Mouse (Mus musculus): ENCODE data around the gene Tbkbp1. TPM values are rescaled to one million over a fixed set of nuclear protein-coding genes. Genes with fewer than 3 reads are reported as not detected.

Tbkbp1 gene
- polyA plus RNA-seq, 1 experiment from 2014 or later: 5.8 TPM

DNA sequence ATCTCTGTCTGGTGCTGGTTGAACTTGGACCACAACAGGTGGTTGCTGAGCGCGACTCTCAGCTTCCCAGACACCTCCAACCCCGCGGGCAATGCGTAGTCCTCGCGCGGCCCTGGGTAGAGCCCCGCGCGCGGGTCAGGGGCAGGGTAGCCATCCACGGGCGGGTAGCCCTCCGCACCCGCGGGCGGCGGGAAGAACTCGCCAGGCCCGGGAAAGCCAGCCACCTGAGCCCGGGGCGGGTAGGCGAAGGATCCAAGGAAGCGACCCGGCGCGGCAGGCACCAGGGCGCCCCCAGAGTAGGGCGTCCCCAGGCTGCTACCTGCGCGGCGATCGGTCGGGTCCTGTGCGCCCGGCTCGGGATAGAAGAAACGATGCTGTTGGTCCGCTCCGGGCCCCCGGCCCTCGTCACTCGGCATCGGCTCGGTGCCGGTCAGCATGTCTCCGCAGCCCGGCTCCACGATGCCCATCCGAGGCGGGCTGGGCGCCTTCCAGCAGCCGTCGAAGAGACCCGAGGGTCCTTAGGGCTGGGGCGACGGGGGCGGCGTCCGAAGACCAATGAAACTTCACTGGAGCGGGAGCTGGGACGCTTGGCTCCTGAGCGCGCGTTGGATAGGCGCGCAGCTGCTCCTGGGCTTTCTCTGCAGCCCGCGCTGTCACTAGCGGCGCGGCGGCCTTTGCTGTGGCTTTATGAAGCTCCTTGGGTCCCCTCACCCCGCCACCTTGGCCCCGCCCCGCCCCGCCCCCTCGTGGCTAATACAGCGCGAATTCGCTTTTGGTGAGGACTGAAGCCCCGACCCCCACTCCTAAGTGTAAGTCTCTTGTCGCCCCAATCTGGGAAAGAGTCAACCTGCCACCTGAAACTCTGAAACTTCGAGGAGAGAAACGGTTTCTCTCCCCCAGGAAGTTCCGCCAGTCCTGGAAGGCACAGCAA, 36.4 kb downstream of the Tbkbp1 start, which contains the start of gene Tbx21:
Gene Tbx21 (minus strand): TSS at position 661 of the 931 bp plus-strand sequence.
- Histone ChIP-seq H3K36me3 (ENCODE audit: control insufficient read depth, insufficient read depth, low read length) (no peaks in the 10 kb centered on the region), H3K4me2 (ENCODE audit: low read depth) (peak within 1 kb of the TSS; percentile 49), H3K4me1 (ENCODE audit: control insufficient read depth, insufficient read depth, low read length) (peaks cover 14% of the 10 kb centered on the region; the same call in 1 of the 2 replicates), H3K27ac (ENCODE audit: low read depth, low read length) (no peak within 1 kb of the TSS), H3K27me3 (ENCODE audit: control insufficient read depth, insufficient read depth, low read length) (peaks cover 40% of the 10 kb centered on the region), H3K9me3 (ENCODE audit: control insufficient read depth, low read length) (no peaks in the 10 kb centered on the region), H3K9ac (ENCODE audit: low read length) (0 out of 2 replicates have a peak within 1 kb of the TSS, but pooled peaks have one; percentile 5), H3K4me3 (ENCODE audit: low read depth, low read length) (peak within 1 kb of the TSS; percentile 35)
- ATAC-seq (ENCODE audit: insufficient read depth, low FRiP score, low TSS enrichment) (no peak), DNase-seq (ENCODE audit: low spot score) (peak; percentile 55)
- under 1% methylated on average over 80 of the region's 87 CpGs for WGBS

DNA sequence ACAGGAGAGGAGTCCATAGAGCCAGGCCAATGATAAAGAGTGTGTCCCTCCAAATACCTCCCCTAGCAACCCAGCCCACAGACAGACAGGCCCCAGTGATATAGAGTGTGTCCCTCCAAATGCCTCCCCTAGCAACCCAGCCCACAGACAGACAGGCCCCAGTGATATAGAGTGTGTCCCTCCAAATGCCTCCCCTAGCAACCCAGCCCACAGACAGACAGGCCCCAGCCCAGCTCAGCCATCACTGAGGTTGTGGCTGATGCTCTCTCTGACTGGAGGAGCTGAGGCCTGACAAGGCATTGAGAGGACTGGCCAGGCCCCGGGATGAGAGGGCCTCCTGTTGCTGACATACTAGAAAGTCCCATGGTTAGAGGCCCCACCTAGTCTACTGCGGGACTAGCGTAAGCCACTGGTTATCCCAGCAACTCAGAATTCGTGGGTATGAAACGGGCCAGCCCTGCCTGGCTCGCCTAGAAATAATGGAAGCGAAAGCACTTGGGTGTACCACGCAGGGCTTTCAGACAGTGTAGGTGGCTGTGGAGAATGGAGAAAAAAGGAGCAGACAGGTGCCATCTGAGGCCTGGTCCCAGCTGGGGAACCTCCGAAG, 38.7 kb downstream of the Tbkbp1 start:
- no peaks in the 10 kb centered on the region for H3K9me3 ChIP-seq (ENCODE audit: control insufficient read depth, low read length)
- H3K36me3 ChIP-seq (ENCODE audit: control insufficient read depth, insufficient read depth, low read length): no peaks in the 10 kb centered on the region
- H3K4me3 ChIP-seq (ENCODE audit: low read depth, low read length): no peak overlapping the region
- H3K27me3 ChIP-seq (ENCODE audit: control insufficient read depth, insufficient read depth, low read length): peaks cover 40% of the 10 kb centered on the region
- no peak overlapping the region for H3K9ac ChIP-seq (ENCODE audit: low read length)
- DNase-seq (ENCODE audit: low spot score) (no peak), ATAC-seq (ENCODE audit: insufficient read depth, low FRiP score, low TSS enrichment) (no peak)
- H3K27ac ChIP-seq (ENCODE audit: low read depth, low read length): no peak overlapping the region
- WGBS: 81% methylated on average over 9 of the region's 9 CpGs
- peaks cover 14% of the 10 kb centered on the region; the same call in 1 of the 2 replicates for H3K4me1 ChIP-seq (ENCODE audit: control insufficient read depth, insufficient read depth, low read length)
- H3K4me2 ChIP-seq (ENCODE audit: low read depth): no peak overlapping the region

DNA sequence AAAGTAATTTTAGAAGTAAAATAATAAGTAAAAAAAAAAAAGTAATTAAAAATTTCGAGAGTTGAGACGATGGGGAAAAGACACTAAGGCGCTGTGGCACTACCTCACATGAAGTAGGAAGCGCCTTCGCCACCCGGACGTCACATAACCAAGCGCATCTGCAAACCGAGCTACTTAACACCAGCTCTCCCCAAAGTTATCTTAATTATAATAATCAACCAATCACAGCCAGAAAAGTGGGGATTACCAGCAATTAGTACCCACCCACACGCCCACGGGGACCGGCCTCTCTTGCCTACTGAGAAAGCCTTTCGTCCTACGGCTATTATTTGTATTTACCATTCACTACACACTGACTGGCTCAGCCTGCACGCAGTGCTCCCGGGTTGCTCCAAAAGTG, 42.3 kb downstream of the Tbkbp1 start:
- no peaks in the 10 kb centered on the region for H3K36me3 ChIP-seq (ENCODE audit: control insufficient read depth, insufficient read depth, low read length)
- peaks cover 15% of the 10 kb centered on the region for H3K27me3 ChIP-seq (ENCODE audit: control insufficient read depth, insufficient read depth, low read length)
- no peak overlapping the region for H3K4me3 ChIP-seq (ENCODE audit: low read depth, low read length)
- H3K9ac ChIP-seq (ENCODE audit: low read length): no peak overlapping the region
- no peak for DNase-seq (ENCODE audit: low spot score)
- ATAC-seq (ENCODE audit: insufficient read depth, low FRiP score, low TSS enrichment): no peak
- no peaks in the 10 kb centered on the region for H3K9me3 ChIP-seq (ENCODE audit: control insufficient read depth, low read length)
- H3K27ac ChIP-seq (ENCODE audit: low read depth, low read length): no peak overlapping the region
- WGBS: 87% methylated on average over 16 of the region's 16 CpGs
- H3K4me2 ChIP-seq (ENCODE audit: low read depth): no peak overlapping the region
- no peaks in the 10 kb centered on the region for H3K4me1 ChIP-seq (ENCODE audit: control insufficient read depth, insufficient read depth, low read length)

DNA sequence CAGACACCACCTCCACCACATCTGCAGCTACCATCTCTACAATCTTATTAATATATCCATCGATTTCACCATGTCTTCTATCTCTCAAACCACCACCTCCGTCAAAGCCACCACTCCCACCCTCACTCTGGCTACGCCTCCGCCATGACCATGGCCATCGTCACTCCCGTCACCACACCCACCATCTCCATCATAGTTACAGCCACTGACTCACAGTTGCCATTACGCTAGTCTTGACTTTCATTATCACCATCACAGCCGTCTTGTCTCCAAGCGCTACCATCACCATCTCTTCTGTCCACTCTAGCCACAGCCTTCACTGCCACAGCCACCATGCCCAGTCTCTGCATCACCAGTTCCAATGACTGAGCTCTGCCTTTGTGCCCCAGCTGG, 47.2 kb downstream of the Tbkbp1 start:
- WGBS: 92% methylated on average over 9 of the region's 9 CpGs
- Histone ChIP-seq H3K27ac (ENCODE audit: low read depth, low read length) (no peak overlapping the region), H3K9ac (ENCODE audit: low read length) (no peak overlapping the region), H3K4me3 (ENCODE audit: low read depth, low read length) (no peak overlapping the region), H3K4me2 (ENCODE audit: low read depth) (no peak overlapping the region), H3K27me3 (ENCODE audit: control insufficient read depth, insufficient read depth, low read length) (no peaks in the 10 kb centered on the region), H3K4me1 (ENCODE audit: control insufficient read depth, insufficient read depth, low read length) (no peaks in the 10 kb centered on the region), H3K9me3 (ENCODE audit: control insufficient read depth, low read length) (no peaks in the 10 kb centered on the region), H3K36me3 (ENCODE audit: control insufficient read depth, insufficient read depth, low read length) (no peaks in the 10 kb centered on the region)
- DNase-seq (ENCODE audit: low spot score) (no peak), ATAC-seq (ENCODE audit: insufficient read depth, low FRiP score, low TSS enrichment) (no peak)

DNA sequence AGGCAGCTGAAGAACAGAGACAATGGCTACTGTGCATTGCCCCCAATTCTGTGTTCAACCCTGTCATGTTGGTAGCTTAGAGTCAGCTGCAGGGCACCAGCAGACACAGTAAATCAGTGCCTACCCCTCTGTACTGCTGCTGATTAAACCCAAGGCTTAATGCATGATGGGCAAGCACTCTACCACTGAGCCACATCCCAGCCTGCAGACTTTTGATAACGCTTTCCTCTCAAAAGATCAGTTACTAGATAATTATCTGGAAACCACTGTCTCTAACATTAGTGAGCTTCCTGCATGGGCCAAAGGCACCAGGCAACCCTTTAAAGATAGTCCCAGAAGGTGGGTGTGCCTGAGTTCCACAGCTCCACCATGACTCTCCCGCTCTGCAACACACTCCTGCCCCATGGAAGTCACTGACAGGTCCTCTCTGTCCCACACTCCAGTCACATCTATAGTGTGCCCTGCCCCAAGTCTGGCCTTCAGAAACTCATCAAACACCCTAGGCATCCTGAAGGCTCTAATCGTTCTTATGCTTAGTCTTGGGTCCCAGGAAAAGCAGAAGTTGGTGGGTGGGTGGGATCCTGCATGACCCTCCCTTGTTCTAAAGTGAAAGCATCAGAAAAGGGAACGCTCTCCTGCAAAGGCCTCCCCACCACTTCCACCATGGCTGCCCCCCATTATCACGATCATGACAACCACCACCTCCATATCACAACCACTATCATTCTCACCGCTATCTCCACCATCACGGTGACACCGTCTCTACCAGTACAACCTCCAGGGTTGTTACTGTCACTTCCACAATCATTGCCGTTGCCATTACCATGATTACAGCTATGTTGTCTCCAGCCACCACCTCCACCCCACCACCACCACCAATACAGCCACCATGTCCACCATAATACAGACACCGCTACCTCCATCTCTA, 47.9 kb downstream of the Tbkbp1 start:
- DNase-seq (ENCODE audit: low spot score): no peak
- Histone ChIP-seq H3K9ac (ENCODE audit: low read length) (no peak overlapping the region), H3K4me3 (ENCODE audit: low read depth, low read length) (no peak overlapping the region), H3K27ac (ENCODE audit: low read depth, low read length) (no peak overlapping the region), H3K36me3 (ENCODE audit: control insufficient read depth, insufficient read depth, low read length) (no peaks in the 10 kb centered on the region), H3K9me3 (ENCODE audit: control insufficient read depth, low read length) (no peaks in the 10 kb centered on the region), H3K4me2 (ENCODE audit: low read depth) (no peak overlapping the region), H3K27me3 (ENCODE audit: control insufficient read depth, insufficient read depth, low read length) (0 out of 2 replicates have a peak, but pooled peaks cover 3% of the 10 kb centered on the region), H3K4me1 (ENCODE audit: control insufficient read depth, insufficient read depth, low read length) (peaks cover 2% of the 10 kb centered on the region; the same call in 1 of the 2 replicates)
- WGBS: 95% methylated on average over 10 of the region's 10 CpGs
- no peak for ATAC-seq (ENCODE audit: insufficient read depth, low FRiP score, low TSS enrichment)

DNA sequence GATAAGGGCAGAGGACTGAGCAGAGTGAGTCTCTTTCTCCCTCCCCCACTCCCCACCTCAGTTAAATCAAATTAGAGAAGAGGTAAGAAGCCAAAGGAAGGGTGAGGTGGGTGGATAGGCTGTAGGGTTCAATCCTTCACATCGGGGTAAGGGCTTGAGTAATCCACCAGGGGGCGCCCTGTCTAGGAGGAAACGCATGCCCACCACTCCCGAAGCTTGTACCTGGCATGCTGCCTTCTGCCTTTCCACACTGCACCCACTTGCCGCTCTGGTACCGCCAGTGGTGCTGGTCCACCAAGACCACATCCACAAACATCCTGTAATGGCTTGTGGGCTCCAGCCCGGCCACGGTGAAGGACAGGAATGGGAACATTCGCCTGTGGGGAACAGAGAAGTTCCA, 49.6 kb downstream of the Tbkbp1 start:
- WGBS: 22% methylated on average over 9 of the region's 9 CpGs
- 0 out of 2 replicates have a peak, but pooled peaks cover 3% of the 10 kb centered on the region for H3K27me3 ChIP-seq (ENCODE audit: control insufficient read depth, insufficient read depth, low read length)

DNA sequence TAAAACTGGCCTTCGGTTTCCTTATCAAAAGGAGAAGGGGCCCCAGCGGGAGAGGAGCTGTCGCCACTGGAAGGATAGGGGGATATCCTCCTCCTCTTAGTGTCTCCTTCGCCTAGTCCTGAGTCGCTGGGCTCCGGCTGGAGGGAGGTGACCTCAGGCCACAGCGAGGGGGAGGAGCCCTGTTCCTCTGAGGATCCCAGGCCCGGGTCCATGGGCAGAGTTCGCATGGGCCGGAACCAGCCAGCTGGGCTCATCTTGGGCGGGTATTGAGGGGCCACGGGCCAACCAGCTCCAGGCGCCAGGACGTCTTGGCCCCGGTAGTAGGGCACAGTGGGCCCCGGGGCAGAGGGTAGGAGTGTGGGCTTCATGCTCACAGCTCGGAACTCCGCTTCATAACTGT, 52.5 kb downstream of the Tbkbp1 start:
- Histone ChIP-seq H3K4me1 (ENCODE audit: control insufficient read depth, insufficient read depth, low read length) (peaks cover 2% of the 10 kb centered on the region; the same call in 1 of the 2 replicates), H3K27ac (ENCODE audit: low read depth, low read length) (no peak overlapping the region), H3K9me3 (ENCODE audit: control insufficient read depth, low read length) (no peaks in the 10 kb centered on the region), H3K36me3 (ENCODE audit: control insufficient read depth, insufficient read depth, low read length) (no peaks in the 10 kb centered on the region), H3K4me2 (ENCODE audit: low read depth) (no peak overlapping the region), H3K4me3 (ENCODE audit: low read depth, low read length) (no peak overlapping the region), H3K9ac (ENCODE audit: low read length) (no peak overlapping the region), H3K27me3 (ENCODE audit: control insufficient read depth, insufficient read depth, low read length) (0 out of 2 replicates have a peak, but pooled peaks cover 3% of the 10 kb centered on the region)
- WGBS: 25% methylated on average over 18 of the region's 18 CpGs
- DNase-seq (ENCODE audit: low spot score): no peak
- no peak for ATAC-seq (ENCODE audit: insufficient read depth, low FRiP score, low TSS enrichment)

More for the DNA sequence above, 49.6 kb downstream of the Tbkbp1 start:
- Histone ChIP-seq H3K9me3 (ENCODE audit: control insufficient read depth, low read length) (no peaks in the 10 kb centered on the region), H3K4me3 (ENCODE audit: low read depth, low read length) (no peak overlapping the region), H3K4me1 (ENCODE audit: control insufficient read depth, insufficient read depth, low read length) (peaks cover 2% of the 10 kb centered on the region; the same call in 1 of the 2 replicates), H3K36me3 (ENCODE audit: control insufficient read depth, insufficient read depth, low read length) (no peaks in the 10 kb centered on the region), H3K4me2 (ENCODE audit: low read depth) (no peak overlapping the region), H3K9ac (ENCODE audit: low read length) (no peak overlapping the region), H3K27ac (ENCODE audit: low read depth, low read length) (no peak overlapping the region)
- peak; percentile 57 for DNase-seq (ENCODE audit: low spot score)
- no peak for ATAC-seq (ENCODE audit: insufficient read depth, low FRiP score, low TSS enrichment)

DNA sequence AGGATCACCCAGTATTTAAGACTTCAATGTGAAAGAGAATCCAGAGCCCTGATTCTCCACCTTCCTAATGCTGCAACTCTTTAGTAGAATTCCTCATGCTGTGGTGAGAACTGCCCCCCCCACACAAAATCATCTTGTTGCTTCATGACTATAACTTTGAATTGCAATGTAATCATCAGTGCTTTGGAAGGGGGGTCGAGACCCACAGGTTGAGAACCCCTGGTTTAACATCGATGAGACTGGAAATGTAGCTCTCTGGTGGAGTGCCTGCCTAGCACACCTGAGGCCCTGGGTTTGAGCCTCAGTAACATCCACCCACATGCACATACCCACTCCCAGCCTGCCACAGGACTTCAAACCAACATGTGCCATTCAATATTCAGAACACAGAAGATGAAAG, 56.7 kb downstream of the Tbkbp1 start:
- 58% methylated on average over 2 of the region's 2 CpGs for WGBS
- DNase-seq (ENCODE audit: low spot score) (no peak), ATAC-seq (ENCODE audit: insufficient read depth, low FRiP score, low TSS enrichment) (no peak)
- Histone ChIP-seq H3K4me1 (ENCODE audit: control insufficient read depth, insufficient read depth, low read length) (peaks cover 2% of the 10 kb centered on the region; the same call in 1 of the 2 replicates), H3K27me3 (ENCODE audit: control insufficient read depth, insufficient read depth, low read length) (0 out of 2 replicates have a peak, but pooled peaks cover 3% of the 10 kb centered on the region), H3K9ac (ENCODE audit: low read length) (no peak overlapping the region), H3K27ac (ENCODE audit: low read depth, low read length) (no peak overlapping the region), H3K4me2 (ENCODE audit: low read depth) (no peak overlapping the region), H3K36me3 (ENCODE audit: control insufficient read depth, insufficient read depth, low read length) (no peaks in the 10 kb centered on the region), H3K4me3 (ENCODE audit: low read depth, low read length) (no peak overlapping the region), H3K9me3 (ENCODE audit: control insufficient read depth, low read length) (no peaks in the 10 kb centered on the region)

Data from neural tube, embryonic 11.5 days (tissue).